Mouse (Mus musculus): Measurements from ENCODE around the gene Snx9. TPM values are rescaled to one million over a fixed set of nuclear protein-coding genes. Genes with fewer than 3 reads are reported as not detected.

Snx9 gene
- polyA plus RNA-seq, 1 experiment: 24.7 TPM

DNA sequence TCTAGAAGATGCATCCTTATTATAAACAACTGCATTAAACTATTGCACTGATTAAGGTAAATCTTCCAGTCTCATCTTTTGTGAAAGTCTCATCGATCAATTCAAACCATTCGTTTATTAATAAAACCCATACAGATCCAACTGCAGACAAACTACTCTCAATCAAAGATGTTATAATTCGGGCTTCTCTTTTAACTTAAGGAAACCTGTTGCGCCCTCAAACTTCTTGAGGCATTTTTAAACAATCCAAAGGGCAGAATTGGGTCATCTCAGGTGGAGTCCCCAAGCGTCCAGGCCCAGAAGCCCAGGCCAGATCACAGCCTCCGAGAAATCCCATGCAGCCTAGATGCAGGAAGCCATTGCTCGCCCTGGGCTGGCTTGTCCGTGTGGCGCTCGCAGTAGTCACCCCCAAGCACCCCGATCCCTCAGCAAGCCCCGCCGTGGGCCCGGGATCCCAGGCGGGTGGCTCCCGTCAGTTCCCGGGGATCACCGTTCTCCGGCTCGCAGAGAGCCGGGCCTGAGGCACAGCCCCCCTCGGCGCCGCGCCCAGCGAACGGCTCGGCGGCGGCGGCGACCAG lies 490 bp upstream of the Snx9 start:
- peaks cover 51% of the 10 kb centered on the region for H3K79me2 ChIP-seq (ENCODE audit: control insufficient read depth, insufficient read depth)
- H3K36me3 ChIP-seq (ENCODE audit: control insufficient read depth, insufficient read depth): no peaks in the 10 kb centered on the region
- peak overlapping the region; percentile 97 for H3ac ChIP-seq (ENCODE audit: control insufficient read depth, insufficient read length)
- TF ChIP-seq E2F4 (IDR thresholded peaks at IDR 0.05; ENCODE audit: insufficient read depth) (no peak), USF1 (IDR thresholded peaks at IDR 0.05; ENCODE audit: low read depth) (no peak), REST (IDR thresholded peaks at IDR 0.05; ENCODE audit: insufficient read depth, insufficient read length) (no peak), POLR2A (IDR thresholded peaks at IDR 0.05; ENCODE audit: insufficient read length, low read depth) (no peak), MAX (IDR thresholded peaks at IDR 0.05; ENCODE audit: low read depth) (no peak), TCF3 (IDR thresholded peaks at IDR 0.05; ENCODE audit: insufficient read length, low read depth) (no peak)
- peak overlapping the region; percentile 88 for H3K4me2 ChIP-seq (ENCODE audit: low read depth)
- peak overlapping the region; percentile 40 for H3K4me3 ChIP-seq
- no peaks in the 10 kb centered on the region for H3K27me3 ChIP-seq (ENCODE audit: control insufficient read depth, insufficient read depth, insufficient read length)

DNA sequence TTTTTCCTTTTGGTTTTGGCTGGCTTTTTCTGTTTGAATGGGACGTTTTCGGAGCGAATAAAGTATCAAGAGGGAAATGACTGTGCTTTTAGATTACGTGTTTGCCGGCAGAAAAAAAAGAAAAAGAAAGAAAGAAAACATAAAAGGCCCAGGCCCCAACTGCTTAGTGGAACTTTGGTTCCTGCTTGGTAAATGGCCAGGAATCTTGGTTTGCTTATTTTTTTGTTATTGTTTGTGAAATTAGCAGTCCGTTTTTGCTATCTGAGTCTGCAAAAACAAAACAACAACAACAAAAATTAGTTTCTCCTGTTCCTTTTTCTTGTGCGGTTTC lies 779 bp downstream of the Snx9 start:
- no peaks in the 10 kb centered on the region for H3K27me3 ChIP-seq (ENCODE audit: control insufficient read depth, insufficient read depth, insufficient read length)

DNA sequence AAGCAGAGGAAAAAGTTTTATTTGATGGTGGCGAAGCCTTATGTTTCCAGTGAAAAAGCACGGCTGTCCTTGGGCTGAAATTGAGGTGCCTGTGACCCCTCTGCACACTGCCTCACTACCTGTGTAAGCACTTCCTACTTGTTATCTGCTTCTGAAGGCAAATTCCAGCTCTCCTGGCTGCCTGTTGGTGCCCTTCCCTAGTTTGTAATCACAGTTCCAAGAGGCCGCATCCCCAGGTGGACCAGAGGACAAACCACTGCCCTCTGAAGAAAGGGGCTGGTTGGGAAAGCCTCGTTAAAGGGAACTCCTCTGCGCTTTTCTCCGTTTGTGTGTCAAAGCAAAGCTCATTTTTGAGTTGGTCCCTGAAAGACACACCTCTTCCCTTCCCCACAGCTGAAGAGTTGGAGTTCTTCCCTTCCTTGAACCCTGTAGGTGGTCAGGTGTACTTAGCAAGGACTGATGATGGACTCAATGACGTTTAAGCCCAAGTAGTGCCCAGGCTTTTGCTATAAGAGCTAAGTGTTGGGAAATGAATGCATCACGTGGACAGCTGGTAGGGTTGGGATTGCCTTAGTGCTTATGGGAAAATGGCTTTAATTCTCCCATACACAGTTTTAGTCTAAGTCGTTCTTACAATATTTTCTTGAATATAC lies 2.0 kb downstream of the Snx9 start:
- Histone ChIP-seq H3K36me3 (ENCODE audit: control insufficient read depth, insufficient read depth) (no peaks in the 10 kb centered on the region), H3K4me2 (ENCODE audit: low read depth) (peak overlapping the region; percentile 82), H3K79me2 (ENCODE audit: control insufficient read depth, insufficient read depth) (peaks cover 76% of the 10 kb centered on the region), H3K27me3 (ENCODE audit: control insufficient read depth, insufficient read depth, insufficient read length) (no peaks in the 10 kb centered on the region), H3ac (ENCODE audit: control insufficient read depth, insufficient read length) (no peak overlapping the region), H3K4me3 (peak overlapping the region; percentile 40)
- TF ChIP-seq TCF3 (IDR thresholded peaks at IDR 0.05; ENCODE audit: insufficient read length, low read depth) (no peak), POLR2A (IDR thresholded peaks at IDR 0.05; ENCODE audit: insufficient read length, low read depth) (no peak), USF1 (IDR thresholded peaks at IDR 0.05; ENCODE audit: low read depth) (no peak), E2F4 (IDR thresholded peaks at IDR 0.05; ENCODE audit: insufficient read depth) (no peak), POLR2AphosphoS2 (IDR thresholded peaks at IDR 0.05; ENCODE audit: insufficient read length, low read depth) (no peak), CEBPB (IDR thresholded peaks at IDR 0.05; ENCODE audit: insufficient read depth, poor library complexity, severe bottlenecking) (no peak), MYOG (IDR thresholded peaks at IDR 0.05; ENCODE audit: control insufficient read depth in 1 of 3, insufficient read depth in 1 of 3, insufficient read length in 2 of 3, low read depth in 2 of 3) (no peak), REST (IDR thresholded peaks at IDR 0.05; ENCODE audit: insufficient read depth, insufficient read length) (no peak), TCF12 (IDR thresholded peaks at IDR 0.05; ENCODE audit: insufficient read depth, poor library complexity, severe bottlenecking) (no peak), MYOD1 (IDR thresholded peaks at IDR 0.05; ENCODE audit: control insufficient read depth in 1 of 3, insufficient read length in 2 of 3, low read depth in 2 of 3) (no peak), SRF (IDR thresholded peaks at IDR 0.05; ENCODE audit: control insufficient read depth, insufficient read length, low read depth) (no peak), MAX (IDR thresholded peaks at IDR 0.05; ENCODE audit: low read depth) (no peak)

More for the DNA sequence above, 779 bp downstream of the Snx9 start:
- Histone ChIP-seq H3K79me2 (ENCODE audit: control insufficient read depth, insufficient read depth) (peaks cover 64% of the 10 kb centered on the region), H3K4me3 (peak overlapping the region; percentile 40), H3K36me3 (ENCODE audit: control insufficient read depth, insufficient read depth) (no peaks in the 10 kb centered on the region), H3K4me2 (ENCODE audit: low read depth) (peak overlapping the region; percentile 82), H3ac (ENCODE audit: control insufficient read depth, insufficient read length) (peak overlapping the region; percentile 97)
- no peak for TF ChIP-seq USF1 (IDR thresholded peaks at IDR 0.05; ENCODE audit: low read depth)
- no peak for TF ChIP-seq CEBPB (IDR thresholded peaks at IDR 0.05; ENCODE audit: insufficient read depth, poor library complexity, severe bottlenecking)

DNA sequence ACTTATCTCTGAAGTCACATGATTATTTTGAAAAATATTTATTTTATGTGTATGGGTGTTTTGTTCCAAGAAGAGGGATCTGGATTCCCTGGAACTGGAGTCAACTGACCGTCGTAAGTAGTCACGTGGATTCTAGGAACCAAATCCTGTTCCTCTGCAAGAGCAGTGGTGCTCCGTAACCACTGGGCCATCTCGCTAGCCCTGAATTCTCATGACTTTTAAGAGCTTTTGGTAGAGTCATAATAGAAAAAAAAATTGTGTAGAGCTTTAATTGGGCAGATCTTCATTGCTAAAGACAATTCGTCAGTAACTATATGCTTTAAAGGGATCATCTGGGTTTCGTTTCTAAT lies 2.5 kb downstream of the Snx9 start:
- TF ChIP-seq TCF12 (IDR thresholded peaks at IDR 0.05; ENCODE audit: insufficient read depth, poor library complexity, severe bottlenecking): no peak
- no peak for TF ChIP-seq CEBPB (IDR thresholded peaks at IDR 0.05; ENCODE audit: insufficient read depth, poor library complexity, severe bottlenecking)
- TF ChIP-seq USF1 (IDR thresholded peaks at IDR 0.05; ENCODE audit: low read depth): no peak
- no peak for TF ChIP-seq MAX (IDR thresholded peaks at IDR 0.05; ENCODE audit: low read depth)
- no peak for TF ChIP-seq REST (IDR thresholded peaks at IDR 0.05; ENCODE audit: insufficient read depth, insufficient read length)
- no peak for TF ChIP-seq TCF3 (IDR thresholded peaks at IDR 0.05; ENCODE audit: insufficient read length, low read depth)
- TF ChIP-seq POLR2A (IDR thresholded peaks at IDR 0.05; ENCODE audit: insufficient read length, low read depth): no peak
- no peak for TF ChIP-seq POLR2AphosphoS2 (IDR thresholded peaks at IDR 0.05; ENCODE audit: insufficient read length, low read depth)
- TF ChIP-seq MYOG (IDR thresholded peaks at IDR 0.05; ENCODE audit: control insufficient read depth in 1 of 3, insufficient read depth in 1 of 3, insufficient read length in 2 of 3, low read depth in 2 of 3): no peak
- no peak for TF ChIP-seq SRF (IDR thresholded peaks at IDR 0.05; ENCODE audit: control insufficient read depth, insufficient read length, low read depth)
- no peak for TF ChIP-seq MYOD1 (IDR thresholded peaks at IDR 0.05; ENCODE audit: control insufficient read depth in 1 of 3, insufficient read length in 2 of 3, low read depth in 2 of 3)
- Histone ChIP-seq H3K27me3 (ENCODE audit: control insufficient read depth, insufficient read depth, insufficient read length) (no peaks in the 10 kb centered on the region), H3K36me3 (ENCODE audit: control insufficient read depth, insufficient read depth) (no peaks in the 10 kb centered on the region), H3K79me2 (ENCODE audit: control insufficient read depth, insufficient read depth) (peaks cover 78% of the 10 kb centered on the region), H3K4me3 (peak overlapping the region; percentile 40), H3ac (ENCODE audit: control insufficient read depth, insufficient read length) (no peak overlapping the region), H3K4me2 (ENCODE audit: low read depth) (no peak overlapping the region)

DNA sequence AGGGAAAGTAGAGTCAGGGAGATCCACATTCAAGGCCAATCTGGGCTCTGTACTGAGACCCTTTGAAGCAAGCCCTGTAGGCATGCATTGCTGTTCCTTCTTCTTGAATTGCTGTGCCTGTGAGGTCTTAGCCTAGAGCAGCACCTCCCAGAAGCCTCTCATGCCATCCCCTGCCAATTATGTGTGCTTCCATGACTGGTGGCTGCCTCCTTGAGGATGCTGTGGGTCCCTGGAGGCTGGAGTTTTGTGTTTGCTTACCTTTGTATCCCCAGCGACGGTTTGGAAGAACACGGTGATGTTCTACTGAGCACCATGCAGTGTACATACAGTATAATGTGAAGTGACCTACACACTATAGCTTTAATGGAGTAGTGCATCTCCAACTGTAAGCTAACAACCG lies 4.2 kb downstream of the Snx9 start:
- Histone ChIP-seq H3K4me2 (ENCODE audit: low read depth) (peak overlapping the region; percentile 73), H3K27me3 (ENCODE audit: control insufficient read depth, insufficient read depth, insufficient read length) (no peaks in the 10 kb centered on the region), H3K79me2 (ENCODE audit: control insufficient read depth, insufficient read depth) (peaks cover 87% of the 10 kb centered on the region), H3K36me3 (ENCODE audit: control insufficient read depth, insufficient read depth) (no peaks in the 10 kb centered on the region), H3ac (ENCODE audit: control insufficient read depth, insufficient read length) (no peak overlapping the region), H3K4me3 (no peak overlapping the region)
- TF ChIP-seq E2F4 (IDR thresholded peaks at IDR 0.05; ENCODE audit: insufficient read depth) (no peak), TCF12 (IDR thresholded peaks at IDR 0.05; ENCODE audit: insufficient read depth, poor library complexity, severe bottlenecking) (no peak), MYOG (IDR thresholded peaks at IDR 0.05; ENCODE audit: control insufficient read depth in 1 of 3, insufficient read depth in 1 of 3, insufficient read length in 2 of 3, low read depth in 2 of 3) (no peak), SRF (IDR thresholded peaks at IDR 0.05; ENCODE audit: control insufficient read depth, insufficient read length, low read depth) (no peak), REST (IDR thresholded peaks at IDR 0.05; ENCODE audit: insufficient read depth, insufficient read length) (no peak), MAX (IDR thresholded peaks at IDR 0.05; ENCODE audit: low read depth) (no peak), POLR2A (IDR thresholded peaks at IDR 0.05; ENCODE audit: insufficient read length, low read depth) (no peak), TCF3 (IDR thresholded peaks at IDR 0.05; ENCODE audit: insufficient read length, low read depth) (no peak), POLR2AphosphoS2 (IDR thresholded peaks at IDR 0.05; ENCODE audit: insufficient read length, low read depth) (no peak), MYOD1 (IDR thresholded peaks at IDR 0.05; ENCODE audit: control insufficient read depth in 1 of 3, insufficient read length in 2 of 3, low read depth in 2 of 3) (no peak), USF1 (IDR thresholded peaks at IDR 0.05; ENCODE audit: low read depth) (no peak), CEBPB (IDR thresholded peaks at IDR 0.05; ENCODE audit: insufficient read depth, poor library complexity, severe bottlenecking) (no peak)

Measured in myocyte (in vitro differentiated cells).